Mouse (Mus musculus) gastrocnemius, postnatal 4 days (tissue): ENCODE results near the gene Dtx1. TPM values are rescaled to one million over a fixed set of nuclear protein-coding genes. Genes with fewer than 3 reads are reported as not detected.

ENCODE experiments used
- DNase-seq, 2 experiments: peaks; one replicate each; pipeline ENCODE4 v3.0.0; 2021 to 2022; ENCODE audit warnings: low spot score in 2 of 2, mixed read lengths in 2 of 2
- total RNA-seq, 2 experiments: library from RNA; stranded (reverse); gene quantifications; 2 replicates each; pipeline ENCODE4 v1.2.3; 2021

Gene Dtx1
- total RNA-seq, 2 experiments from 2014 or later: 0.98 to 1.9 TPM

- DNase-seq: no peak
Measured at GRCm38 (mm10) chr5:120645851-120646250, 65.9 kb downstream of the Dtx1 start.

GRCm38 (mm10) chr5:120644227-120644626 lies 67.5 kb downstream of the Dtx1 start:
- DNase-seq: no peak

GRCm38 (mm10) chr5:120643365-120644085 lies 68.2 kb downstream of the Dtx1 start:
- no peak for DNase-seq

- DNase-seq: no peak
Measured at GRCm38 (mm10) chr5:120640094-120640493, 71.6 kb downstream of the Dtx1 start.

- no peak for DNase-seq
Measured at GRCm38 (mm10) chr5:120635633-120636032, 76.1 kb downstream of the Dtx1 start.

- DNase-seq: no peak
Measured at GRCm38 (mm10) chr5:120634860-120635259, 76.9 kb downstream of the Dtx1 start.

- DNase-seq: no peak
Measured at GRCm38 (mm10) chr5:120634131-120634530, 77.6 kb downstream of the Dtx1 start, which contains the start of gene Cfap73. Gene Cfap73 (minus strand): TSS chr5:120634235.

- no peak for DNase-seq
Measured at GRCm38 (mm10) chr5:120631892-120632291, 79.8 kb downstream of the Dtx1 start.

- no peak for DNase-seq
Measured at GRCm38 (mm10) chr5:120631128-120631527, 80.6 kb downstream of the Dtx1 start.

Other genes with a start within 250 kb of the Dtx1 start
- under 1 TPM; 0.32 to 0.73 TPM for gene Sdsl, start 239.1 kb downstream of the Dtx1 start, total RNA-seq
- not detected for gene Sds, start 235.4 kb downstream of the Dtx1 start, total RNA-seq
- gene Plbd2, start 208.3 kb downstream of the Dtx1 start, total RNA-seq: 10 to 100 TPM; 43.7 to 49.7 TPM
- gene Slc8b1, start 200.8 kb downstream of the Dtx1 start, total RNA-seq: 10 to 100 TPM; 22.7 to 30.9 TPM
- 10 to 100 TPM; 77.7 to 81.3 TPM for gene Tpcn1, start 123.3 kb downstream of the Dtx1 start, total RNA-seq
- gene Iqcd, start 122.9 kb downstream of the Dtx1 start, total RNA-seq: under 1 TPM; 0.16 to 0.37 TPM
- 1 to 10 TPM; 6.1 to 7.2 TPM for gene Rita1, start 99.3 kb downstream of the Dtx1 start, total RNA-seq
- 10 to 100 TPM; 28.5 to 29.5 TPM for gene Ddx54, start 99.2 kb downstream of the Dtx1 start, total RNA-seq
- gene Cfap73, start 77.7 kb downstream of the Dtx1 start, total RNA-seq: not detected
- not detected for gene Rasal1, start 63.1 kb downstream of the Dtx1 start, total RNA-seq
- gene Oas2, start 37.9 kb upstream of the Dtx1 start, total RNA-seq: under 1 TPM; 0.23 to 0.25 TPM
- gene Oas3, start 65.7 kb upstream of the Dtx1 start, total RNA-seq: not detected
- gene Oas1e, start 83.6 kb upstream of the Dtx1 start, total RNA-seq: not detected
- under 1 TPM; 0.23 to 0.42 TPM for gene Oas1c, start 100.6 kb upstream of the Dtx1 start, total RNA-seq
- gene Oas1f, start 135.4 kb upstream of the Dtx1 start, total RNA-seq: not detected
- gene Oas1h, start 149.5 kb upstream of the Dtx1 start, total RNA-seq: not detected
- not detected for gene Oas1g, start 175.7 kb upstream of the Dtx1 start, total RNA-seq
- gene Oas1a, start 195.6 kb upstream of the Dtx1 start, total RNA-seq: under 1 TPM; 0.22 to 0.36 TPM
- gene Oas1d, start 202.6 kb upstream of the Dtx1 start, total RNA-seq: not detected